Mouse (Mus musculus) CH12.LX (cell line): ENCODE results near the gene Plxnb2. TPM values are rescaled to one million over a fixed set of nuclear protein-coding genes. Genes with fewer than 3 reads are reported as not detected.

Experiments
- DNase-seq: peaks from one replicate; pipeline ENCODE4 v3.0.0-alpha.2; 2013; ENCODE audit errors: extremely low read depth
- H3K27ac ChIP-seq: 2 replicates; pipeline ENCODE4 v1.5.1; 2012; ENCODE audit warnings: low read depth, mild to moderate bottlenecking, control low read depth, moderate library complexity; ENCODE audit not compliant: insufficient read depth
- H3K27me3 ChIP-seq: replicated peaks from 2 replicates; pipeline ENCODE3; 2012; ENCODE audit warnings: inconsistent platforms
- H3K36me3 ChIP-seq, 2 experiments: replicated peaks in 1 of 2; 2 replicates each; pipeline versions ENCODE3 to v1.6.1; 2012; ENCODE audit warnings: inconsistent platforms in 1 of 2, low read length in 1 of 2, mild to moderate bottlenecking in 1 of 2, mixed read lengths in 1 of 2, moderate library complexity in 1 of 2; ENCODE audit not compliant: control insufficient read depth in 1 of 2, insufficient read depth in 1 of 2
- H3K4me1 ChIP-seq, 2 experiments: 2 replicates each; pipeline ENCODE4 v1.6.1; 2012; ENCODE audit warnings: inconsistent platforms in 1 of 2, moderate library complexity in 1 of 2; ENCODE audit not compliant: insufficient read depth in 2 of 2, control insufficient read depth in 1 of 2
- H3K4me2 ChIP-seq: 2 replicates; pipeline ENCODE4 v1.6.1; 2012; ENCODE audit warnings: low read depth, mild to moderate bottlenecking, control low read depth; ENCODE audit not compliant: poor library complexity, insufficient read depth, severe bottlenecking
- H3K4me3 ChIP-seq, 3 experiments: fragments of 150-350 bp in 1 of 3; sonication (generic) in 1 of 3; replicated peaks in 1 of 3; 2 replicates each; pipeline versions ENCODE3 to v1.5.1; 2011 to 2012; ENCODE audit warnings: low read depth in 2 of 3, low read length in 2 of 3, mild to moderate bottlenecking in 2 of 3, moderate library complexity in 2 of 3, control low read depth in 1 of 3, improper control_type of control experiment in 1 of 3, inconsistent platforms in 1 of 3, mixed read lengths in 1 of 3; ENCODE audit not compliant: poor library complexity in 1 of 3
- H3K79me2 ChIP-seq: replicated peaks from 2 replicates; pipeline ENCODE4 v1.6.1; 2012; ENCODE audit warnings: mild to moderate bottlenecking, moderate library complexity; ENCODE audit not compliant: control insufficient read depth, poor library complexity, insufficient read depth, severe bottlenecking; ENCODE audit errors: extremely low read depth
- H3K9ac ChIP-seq: 2 replicates; pipeline ENCODE4 v1.6.1; 2012; ENCODE audit warnings: low read depth, mild to moderate bottlenecking, control low read depth, moderate library complexity; ENCODE audit not compliant: insufficient read depth
- H3K9me3 ChIP-seq: replicated peaks from 2 replicates; pipeline ENCODE3; 2012; ENCODE audit warnings: low read length, inconsistent platforms, mixed read lengths
- BHLHE40 ChIP-seq: IDR thresholded peaks from 2 replicates; pipeline ENCODE4 v1.6.1; 2011; ENCODE audit warnings: mild to moderate bottlenecking, low read depth, low read length, improper control_type of control experiment
- CHD1 ChIP-seq: IDR thresholded peaks from 2 replicates; pipeline ENCODE4 v1.6.1; 2012; ENCODE audit warnings: low read depth, low read length, improper control_type of control experiment, inconsistent platforms
- ELF1 ChIP-seq: IDR thresholded peaks from 2 replicates; pipeline ENCODE4 v1.6.1; 2014; ENCODE audit warnings: low read depth, mild to moderate bottlenecking, inconsistent platforms, low read length, improper control_type of control experiment
- HCFC1 ChIP-seq: IDR thresholded peaks from 2 replicates; pipeline ENCODE4 v1.6.1; 2012; ENCODE audit warnings: low read depth, mild to moderate bottlenecking, inconsistent platforms, low read length, improper control_type of control experiment
- JUN ChIP-seq: IDR thresholded peaks from 2 replicates; pipeline ENCODE4 v1.6.1; 2011; ENCODE audit warnings: low read depth, mild to moderate bottlenecking, low read length, improper control_type of control experiment, moderate library complexity; ENCODE audit not compliant: insufficient read depth
- JUND ChIP-seq: conservative IDR thresholded peaks from 2 replicates; pipeline ENCODE4 v1.6.1; 2011; ENCODE audit warnings: low read depth, low read length, improper control_type of control experiment
- MAX ChIP-seq: IDR thresholded peaks from 2 replicates; pipeline ENCODE4 v1.6.1; 2011; ENCODE audit warnings: low read length, improper control_type of control experiment
- MAZ ChIP-seq: IDR thresholded peaks from 2 replicates; pipeline ENCODE4 v1.6.1; 2012; ENCODE audit warnings: low read depth, mild to moderate bottlenecking, inconsistent platforms, low read length, improper control_type of control experiment, moderate library complexity
- MEF2A ChIP-seq: IDR thresholded peaks from 2 replicates; pipeline ENCODE4 v1.6.1; 2014; ENCODE audit warnings: low read depth, mild to moderate bottlenecking, inconsistent platforms, low read length, improper control_type of control experiment, borderline replicate concordance
- MXI1 ChIP-seq: IDR thresholded peaks from 2 replicates; pipeline ENCODE4 v1.6.1; 2011; ENCODE audit warnings: mild to moderate bottlenecking, low read depth, low read length, improper control_type of control experiment
- MYC ChIP-seq: IDR thresholded peaks from 2 replicates; pipeline ENCODE4 v1.6.1; 2011; ENCODE audit warnings: low read depth, mild to moderate bottlenecking, improper control_type of control experiment, low read length
- NELFE ChIP-seq: IDR thresholded peaks from 2 replicates; pipeline ENCODE4 v1.6.1; 2011; ENCODE audit warnings: low read depth, low read length, improper control_type of control experiment
- POLR2A ChIP-seq: IDR thresholded peaks from 2 replicates; pipeline ENCODE4 v1.6.1; 2011; ENCODE audit warnings: low read depth, mild to moderate bottlenecking, improper control_type of control experiment, low read length
- RAD21 ChIP-seq: IDR thresholded peaks from 2 replicates; pipeline ENCODE4 v1.6.1; 2011; ENCODE audit warnings: low read depth, mild to moderate bottlenecking, low read length, improper control_type of control experiment, moderate library complexity
- TBP ChIP-seq: conservative IDR thresholded peaks from 2 replicates; pipeline ENCODE4 v1.6.1; 2011; ENCODE audit warnings: low read depth, low read length, improper control_type of control experiment
- TCF12 ChIP-seq: IDR thresholded peaks from 2 replicates; pipeline ENCODE4 v1.6.1; 2014; ENCODE audit warnings: low read depth, mild to moderate bottlenecking, inconsistent platforms, low read length, improper control_type of control experiment
- UBTF ChIP-seq: IDR thresholded peaks from 2 replicates; pipeline ENCODE4 v1.6.1; 2012; ENCODE audit warnings: low read depth, mild to moderate bottlenecking, inconsistent platforms, low read length, improper control_type of control experiment, moderate library complexity
- USF2 ChIP-seq: conservative IDR thresholded peaks from 2 replicates; pipeline ENCODE4 v1.6.1; 2011; ENCODE audit warnings: low read depth, low read length, improper control_type of control experiment
- ZC3H11A ChIP-seq: IDR thresholded peaks from 2 replicates; pipeline ENCODE4 v1.6.1; 2012; ENCODE audit warnings: low read depth, mild to moderate bottlenecking, inconsistent platforms, low read length, improper control_type of control experiment
- dilution Hi-C: fragments of 300-500 bp; cut with MboI; formaldehyde crosslinking; loops from 2 replicates; pipeline ENCODE4 v1.14.3; 2020; ENCODE audit warnings: low sequenced_read_pairs; ENCODE audit not compliant: extremely low pct_unique_long_range_greater_than_20kb, extremely low pct_ligation_motif_present
- in situ Hi-C: fragments of 300-500 bp; cut with MboI; formaldehyde crosslinking; loops from 3 replicates; pipeline ENCODE4 v1.14.3; 2019; ENCODE audit warnings: low sequenced_read_pairs, low pct_ligation_motif_present, low pct_unique_long_range_greater_than_20kb, mixed read lengths
- polyA plus RNA-seq: library from polyadenylated mRNA; unstranded; fragments of >175 nt; gene quantifications from 2 replicates; pipeline ENCODE4 v1.2.1, GENCODE M21; 2012; ENCODE audit warnings: low read depth; ENCODE audit not compliant: insufficient read length
- total RNA-seq, 2 experiments: library from RNA; depleted of rRNA; stranded (reverse); fragments of 300-350 nt in 1 of 2; fragments of >200 nt in 1 of 2; gene quantifications; 2 replicates each; pipeline ENCODE4 v1.2.3; 2012 to 2014

Gene Plxnb2
- total and polyA plus RNA-seq, 3 experiments: 2.9 to 51.5 (median 4.5) TPM

GRCm38 (mm10) chr15:89178954-89179629 lies 1.5 kb downstream of the Plxnb2 start:
- DNase-seq: no peak
- H3K4me1 ChIP-seq: peaks cover 22 to 49% of the 10 kb centered on the region in 2 experiments
- H3K4me3 ChIP-seq: peak overlapping the region in 2 of 3 experiments; percentile 45 to 77
- peaks cover 8% of the 10 kb centered on the region for H3K9me3 ChIP-seq
- H3K27ac ChIP-seq: no peak overlapping the region; the same call in 1 of the 2 replicates
- 0 out of 2 replicates have a peak, but pooled peaks cover 3% of the 10 kb centered on the region for H3K79me2 ChIP-seq
- in situ Hi-C loops: no loop called here
- H3K4me2 ChIP-seq: peak overlapping the region; percentile 92
- H3K9ac ChIP-seq: peak overlapping the region; percentile 35
- peaks cover 0 to 25% of the 10 kb centered on the region in 2 experiments for H3K36me3 ChIP-seq
- no peaks in the 10 kb centered on the region for H3K27me3 ChIP-seq
- no peak for TF ChIP-seq ZC3H11A
- peak; percentile 60; the same call in 1 of the 2 replicates for TF ChIP-seq TCF12
- TF ChIP-seq MAX: no peak
- no peak; the same call in 1 of the 2 replicates for TF ChIP-seq NELFE
- no peak for TF ChIP-seq MYC
- no peak for TF ChIP-seq MXI1
- TF ChIP-seq RAD21: no peak
- 0 out of 2 replicates have a peak, but pooled peaks have one; percentile 9 for TF ChIP-seq MEF2A
- TF ChIP-seq BHLHE40: no peak
- peak; percentile 67; the same call in 1 of the 2 replicates for TF ChIP-seq CHD1
- no peak for TF ChIP-seq USF2
- peak; percentile 89 for TF ChIP-seq ELF1
- TF ChIP-seq JUN: no peak
- no peak for TF ChIP-seq JUND
- TF ChIP-seq POLR2A: peak; percentile 61
- no peak for TF ChIP-seq TBP
- TF ChIP-seq MAZ: peak; percentile 67; the same call in 1 of the 2 replicates
- dilution Hi-C loops: no loop called here

GRCm38 (mm10) chr15:89178260-89178860 lies 2.2 kb downstream of the Plxnb2 start:
- TF ChIP-seq MXI1: 0 out of 2 replicates have a peak, but pooled peaks have one; percentile 4
- TF ChIP-seq HCFC1: no peak
- no peak for TF ChIP-seq UBTF
- Histone ChIP-seq H3K36me3 (peaks cover 0 to 18% of the 10 kb centered on the region in 2 experiments), H3K4me2 (peak overlapping the region; percentile 92), H3K4me3 (peak overlapping the region in 1 of 3 experiments; percentile 77), H3K27ac (peak overlapping the region; percentile 38; the same call in 1 of the 2 replicates), H3K27me3 (peaks cover 1% of the 10 kb centered on the region), H3K79me2 (0 out of 2 replicates have a peak, but pooled peaks cover 3% of the 10 kb centered on the region), H3K9ac (no peak overlapping the region; the same call in 1 of the 2 replicates), H3K4me1 (peaks cover 22 to 56% of the 10 kb centered on the region in 2 experiments), H3K9me3 (peaks cover 8% of the 10 kb centered on the region)
- DNase-seq: no peak
- in situ Hi-C loops (no loop called here), dilution Hi-C loops (no loop called here)
